Mouse (Mus musculus): ENCODE measurements around the gene Dennd1a. TPM values are rescaled to one million over a fixed set of nuclear protein-coding genes. Genes with fewer than 3 reads are reported as not detected.
A peak's percentile ranks its signal among the peaks of the same experiment; 100 is the strongest.

Dennd1a gene
- polyA plus RNA-seq, 1 experiment from 2014 or later: 11.5 TPM

GRCm38 (mm10) chr2:38135427-38135826 is 151.8 kb downstream of the Dennd1a start:
- no peaks in the 10 kb centered on the region for H3K4me1 ChIP-seq (ENCODE audit: insufficient read depth)
- H3K27me3 ChIP-seq (ENCODE audit: insufficient read depth, low read length): no peaks in the 10 kb centered on the region
- H3K27ac ChIP-seq (ENCODE audit: low read depth): no peak overlapping the region
- ATAC-seq (ENCODE audit: insufficient read depth) (no peak), DNase-seq (peak; percentile 24)
- WGBS: 67% methylated on average over 3 of the region's 3 CpGs
- no peaks in the 10 kb centered on the region for H3K36me3 ChIP-seq (ENCODE audit: insufficient read depth)
- no peaks in the 10 kb centered on the region for H3K9me3 ChIP-seq (ENCODE audit: low read depth, low read length)
- H3K4me2 ChIP-seq: no peak overlapping the region
- H3K9ac ChIP-seq: no peak overlapping the region
- no peak for TF ChIP-seq CTCF (IDR thresholded peaks at IDR 0.05; ENCODE audit: low read depth)
- H3K4me3 ChIP-seq (ENCODE audit: low read depth, low read length): no peak overlapping the region

- DNase-seq (no peak), ATAC-seq (ENCODE audit: insufficient read depth) (no peak)
- H3K4me2 ChIP-seq: no peak overlapping the region
- no peaks in the 10 kb centered on the region for H3K27me3 ChIP-seq (ENCODE audit: insufficient read depth, low read length)
- no peak overlapping the region for H3K9ac ChIP-seq
- H3K4me3 ChIP-seq (ENCODE audit: low read depth, low read length): no peak overlapping the region
- WGBS: 81% methylated on average over 5 of the region's 5 CpGs
- no peaks in the 10 kb centered on the region for H3K9me3 ChIP-seq (ENCODE audit: low read depth, low read length)
- H3K4me1 ChIP-seq (ENCODE audit: insufficient read depth): no peaks in the 10 kb centered on the region
- H3K36me3 ChIP-seq (ENCODE audit: insufficient read depth): no peaks in the 10 kb centered on the region
- no peak for TF ChIP-seq CTCF (IDR thresholded peaks at IDR 0.05; ENCODE audit: low read depth)
- H3K27ac ChIP-seq (ENCODE audit: low read depth): no peak overlapping the region
These were observed 154.0 kb downstream of the Dennd1a start for GRCm38 (mm10) chr2:38133036-38133825.

- 76% methylated on average over 1 of the region's 1 CpGs for WGBS
- H3K27ac ChIP-seq (ENCODE audit: low read depth): no peak overlapping the region
- no peak for DNase-seq
- no peak overlapping the region for H3K4me3 ChIP-seq (ENCODE audit: low read depth, low read length)
- no peak for TF ChIP-seq CTCF (IDR thresholded peaks at IDR 0.05; ENCODE audit: low read depth)
- no peaks in the 10 kb centered on the region for H3K27me3 ChIP-seq (ENCODE audit: insufficient read depth, low read length)
- H3K9ac ChIP-seq: no peak overlapping the region
- no peak for ATAC-seq (ENCODE audit: insufficient read depth)
- H3K36me3 ChIP-seq (ENCODE audit: insufficient read depth): no peaks in the 10 kb centered on the region
- no peaks in the 10 kb centered on the region for H3K4me1 ChIP-seq (ENCODE audit: insufficient read depth)
- no peaks in the 10 kb centered on the region for H3K9me3 ChIP-seq (ENCODE audit: low read depth, low read length)
- H3K4me2 ChIP-seq: no peak overlapping the region
These were observed 154.9 kb downstream of the Dennd1a start for GRCm38 (mm10) chr2:38132233-38132822.

- DNase-seq (no peak), ATAC-seq (ENCODE audit: insufficient read depth) (no peak)
- WGBS: 74% methylated on average over 1 of the region's 1 CpGs
- Histone ChIP-seq H3K4me3 (ENCODE audit: low read depth, low read length) (no peak overlapping the region), H3K9ac (no peak overlapping the region), H3K9me3 (ENCODE audit: low read depth, low read length) (no peaks in the 10 kb centered on the region), H3K36me3 (ENCODE audit: insufficient read depth) (no peaks in the 10 kb centered on the region), H3K27ac (ENCODE audit: low read depth) (no peak overlapping the region), H3K4me2 (no peak overlapping the region), H3K4me1 (ENCODE audit: insufficient read depth) (no peaks in the 10 kb centered on the region), H3K27me3 (ENCODE audit: insufficient read depth, low read length) (no peaks in the 10 kb centered on the region)
- no peak for TF ChIP-seq CTCF (IDR thresholded peaks at IDR 0.05; ENCODE audit: low read depth)
These were observed 155.7 kb downstream of the Dennd1a start for GRCm38 (mm10) chr2:38131538-38131937.

GRCm38 (mm10) chr2:38129961-38130802 is 157.0 kb downstream of the Dennd1a start:
- Histone ChIP-seq H3K27me3 (ENCODE audit: insufficient read depth, low read length) (no peaks in the 10 kb centered on the region), H3K4me2 (no peak overlapping the region), H3K27ac (ENCODE audit: low read depth) (no peak overlapping the region), H3K36me3 (ENCODE audit: insufficient read depth) (no peaks in the 10 kb centered on the region), H3K4me3 (ENCODE audit: low read depth, low read length) (no peak overlapping the region), H3K9ac (no peak overlapping the region), H3K9me3 (ENCODE audit: low read depth, low read length) (no peaks in the 10 kb centered on the region), H3K4me1 (ENCODE audit: insufficient read depth) (no peaks in the 10 kb centered on the region)
- DNase-seq (peak; percentile 44), ATAC-seq (ENCODE audit: insufficient read depth) (no peak)
- TF ChIP-seq CTCF (IDR thresholded peaks at IDR 0.05; ENCODE audit: low read depth): no peak
- WGBS: 49% methylated on average over 6 of the region's 6 CpGs

GRCm38 (mm10) chr2:38126383-38126732 is 160.8 kb downstream of the Dennd1a start:
- H3K9me3 ChIP-seq (ENCODE audit: low read depth, low read length): no peaks in the 10 kb centered on the region
- no peak overlapping the region for H3K9ac ChIP-seq
- H3K36me3 ChIP-seq (ENCODE audit: insufficient read depth): no peaks in the 10 kb centered on the region
- TF ChIP-seq CTCF (IDR thresholded peaks at IDR 0.05; ENCODE audit: low read depth): no peak
- no peak for ATAC-seq (ENCODE audit: insufficient read depth)
- no peak overlapping the region for H3K4me3 ChIP-seq (ENCODE audit: low read depth, low read length)
- DNase-seq: no peak
- H3K27ac ChIP-seq (ENCODE audit: low read depth): no peak overlapping the region
- H3K4me2 ChIP-seq: no peak overlapping the region
- 17% methylated on average over 3 of the region's 3 CpGs for WGBS
- no peaks in the 10 kb centered on the region for H3K27me3 ChIP-seq (ENCODE audit: insufficient read depth, low read length)
- H3K4me1 ChIP-seq (ENCODE audit: insufficient read depth): no peaks in the 10 kb centered on the region
